Mouse (Mus musculus) midbrain, embryonic 14.5 days (tissue): ENCODE data around the gene Amd1. TPM values are rescaled to one million over a fixed set of nuclear protein-coding genes. Genes with fewer than 3 reads are reported as not detected.

Experiments
- ATAC-seq: fragments of 200-750 bp; cut with Nextera tagmentation; 2 replicates; pipeline ENCODE4 v1.8.0; 2017; ENCODE audit warnings: moderate number of reproducible peaks, moderate library complexity; ENCODE audit not compliant: low FRiP score, low TSS enrichment
- DNase-seq: peaks from one replicate; pipeline ENCODE4 v3.0.0-alpha.2; 2015
- H3K27ac ChIP-seq: fragments of 300-500 bp; sonication (generic); replicated peaks from 2 replicates; pipeline ENCODE4 v1.5.1; 2014; ENCODE audit warnings: mild to moderate bottlenecking, low read depth, low read length, moderate library complexity
- H3K27me3 ChIP-seq: fragments of 300-500 bp; sonication (generic); 2 replicates; pipeline ENCODE4 v1.6.1; 2014; ENCODE audit warnings: low read length, control low read depth, mixed read lengths; ENCODE audit not compliant: control insufficient read depth, insufficient read depth
- H3K36me3 ChIP-seq: fragments of 300-500 bp; sonication (generic); 2 replicates; pipeline ENCODE4 v1.6.1; 2014; ENCODE audit warnings: low read length, control low read depth; ENCODE audit not compliant: control insufficient read depth, insufficient read depth
- H3K4me1 ChIP-seq: fragments of 300-500 bp; sonication (generic); 2 replicates; pipeline ENCODE4 v1.6.1; 2014; ENCODE audit warnings: mild to moderate bottlenecking, antibody characterized with exemption, low read length, control low read depth; ENCODE audit not compliant: control insufficient read depth, insufficient read depth
- H3K4me2 ChIP-seq: fragments of 300-500 bp; sonication (generic); 2 replicates; pipeline ENCODE4 v1.6.1; 2014; ENCODE audit warnings: mild to moderate bottlenecking, low read length, moderate library complexity
- H3K4me3 ChIP-seq: fragments of 300-500 bp; sonication (generic); replicated peaks from 2 replicates; pipeline ENCODE4 v1.5.1; 2014; ENCODE audit warnings: low read depth, low read length
- H3K9ac ChIP-seq: fragments of 300-500 bp; sonication (generic); replicated peaks from 2 replicates; pipeline ENCODE4 v1.6.1; 2014; ENCODE audit warnings: mild to moderate bottlenecking, low read length, moderate library complexity
- H3K9me3 ChIP-seq: fragments of 300-500 bp; sonication (generic); 2 replicates; pipeline ENCODE4 v1.6.1; 2016; ENCODE audit warnings: low read length, control low read depth, mixed read lengths; ENCODE audit not compliant: control insufficient read depth
- WGBS: fragments of 180-500 bp; shearing (Covaris S2); extraction: QIAGEN DNeasy Blood & Tissue Kit; methylation state at CpG from one replicate; pipeline ENCODE4 v1.1.7; 2014; 5-methylcytosine and 5-hydroxymethylcytosine counted together
- polyA plus RNA-seq: library from polyadenylated mRNA; unstranded; fragments of >200 nt; fragmentation: Nextera tagmentation; extraction: Ambion mirVana; gene quantifications from 2 replicates; pipeline ENCODE4 v1.2.1, GENCODE M21; 2014

Amd1 gene
- polyA plus RNA-seq, 1 experiment from 2014 or later: 46.0 TPM

GRCm38 (mm10) chr10:40250969-40251368 is 51.0 kb downstream of the Amd1 start:
- H3K27me3 ChIP-seq: no peaks in the 10 kb centered on the region
- WGBS: 95% methylated on average over 6 of the region's 6 CpGs
- no peak overlapping the region for H3K4me2 ChIP-seq
- no peak for DNase-seq
- no peak overlapping the region for H3K27ac ChIP-seq
- H3K9me3 ChIP-seq: no peaks in the 10 kb centered on the region
- ATAC-seq: no peak
- peaks cover 61% of the 10 kb centered on the region for H3K36me3 ChIP-seq
- H3K4me3 ChIP-seq: no peak overlapping the region
- peaks cover 6% of the 10 kb centered on the region; the same call in 1 of the 2 replicates for H3K4me1 ChIP-seq
- H3K9ac ChIP-seq: no peak overlapping the region

DNA sequence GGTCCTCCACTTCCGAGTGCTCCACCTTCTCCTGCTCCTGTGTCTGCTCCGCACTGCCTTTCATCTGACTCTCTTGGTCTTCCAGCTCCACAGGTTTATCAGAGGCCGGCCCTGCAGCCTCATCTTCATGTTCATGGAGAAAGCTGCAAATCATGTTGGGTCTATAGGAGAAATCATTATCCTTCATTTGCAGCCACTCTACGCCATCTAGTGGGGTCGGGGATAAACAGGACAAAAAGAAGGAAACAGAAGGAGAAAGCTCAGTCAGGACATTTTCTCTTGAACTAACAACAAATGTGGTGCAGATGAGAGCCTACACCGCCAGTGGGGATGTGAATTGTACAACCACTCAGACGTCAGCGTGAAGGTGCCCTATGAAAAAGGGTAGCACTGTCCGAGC is 52.4 kb downstream of the Amd1 start:
- 93% methylated on average over 9 of the region's 9 CpGs for WGBS
- Histone ChIP-seq H3K36me3 (peaks cover 61% of the 10 kb centered on the region), H3K27me3 (no peaks in the 10 kb centered on the region), H3K4me3 (no peak overlapping the region), H3K9ac (no peak overlapping the region), H3K27ac (no peak overlapping the region), H3K9me3 (no peaks in the 10 kb centered on the region), H3K4me1 (peaks cover 10% of the 10 kb centered on the region; the same call in 1 of the 2 replicates), H3K4me2 (no peak overlapping the region)
- DNase-seq (peak; percentile 62), ATAC-seq (no peak)

- 28% methylated on average over 11 of the region's 11 CpGs for WGBS
Observed at GRCm38 (mm10) chr10:40247166-40247716, 54.7 kb downstream of the Amd1 start.

GRCm38 (mm10) chr10:40246374-40247165 is 55.4 kb downstream of the Amd1 start, which contains the start of gene Rpf2:
Gene Rpf2, minus strand, starts transcription at chr10:40247036.
- peak; percentile 96 for DNase-seq
- peak within 1 kb of the TSS; percentile 54 for H3K9ac ChIP-seq
- H3K4me3 ChIP-seq: peak within 1 kb of the TSS; percentile 77
- peak within 1 kb of the TSS; percentile 86 for H3K27ac ChIP-seq
- under 1% methylated on average over 54 of the region's 54 CpGs for WGBS
- H3K36me3 ChIP-seq: peaks cover 51% of the 10 kb centered on the region
- peak; percentile 95 for ATAC-seq
- peak within 1 kb of the TSS; percentile 78 for H3K4me2 ChIP-seq
- H3K4me1 ChIP-seq: peaks cover 10% of the 10 kb centered on the region; the same call in 1 of the 2 replicates
- no peaks in the 10 kb centered on the region for H3K27me3 ChIP-seq
- no peaks in the 10 kb centered on the region for H3K9me3 ChIP-seq

More at GRCm38 (mm10) chr10:40247166-40247716, 54.7 kb downstream of the Amd1 start:
- DNase-seq: no peak
- Histone ChIP-seq H3K9me3 (no peaks in the 10 kb centered on the region), H3K9ac (peak overlapping the region; percentile 54), H3K27ac (peak overlapping the region; percentile 86), H3K4me2 (peak overlapping the region; percentile 78), H3K36me3 (peaks cover 53% of the 10 kb centered on the region), H3K4me1 (peaks cover 10% of the 10 kb centered on the region; the same call in 1 of the 2 replicates), H3K4me3 (peak overlapping the region; percentile 77), H3K27me3 (no peaks in the 10 kb centered on the region)
- peak; percentile 66 for ATAC-seq

DNA sequence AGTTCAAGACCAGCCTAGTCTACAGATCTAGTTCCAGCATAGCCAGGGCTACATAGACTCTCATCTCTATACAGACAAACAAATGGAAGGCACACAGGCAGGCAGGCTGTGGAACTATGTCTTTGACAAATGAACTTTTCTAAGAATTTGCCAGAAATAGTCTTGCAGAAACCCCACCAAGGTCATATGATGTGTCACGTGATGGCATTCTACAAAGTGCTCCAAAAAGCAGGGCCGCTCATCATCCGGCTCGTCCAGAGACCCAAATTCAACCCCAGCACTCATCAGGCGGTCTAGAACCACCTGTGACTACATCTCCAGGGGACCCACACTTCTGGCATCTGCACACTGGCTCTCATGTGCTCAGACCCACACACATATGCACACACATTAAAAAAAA is 64.2 kb downstream of the Amd1 start:
- 97% methylated on average over 5 of the region's 5 CpGs for WGBS
- no peak for DNase-seq
- ATAC-seq: no peak
- Histone ChIP-seq H3K9ac (no peak overlapping the region), H3K4me1 (no peaks in the 10 kb centered on the region), H3K27me3 (no peaks in the 10 kb centered on the region), H3K36me3 (peaks cover 52% of the 10 kb centered on the region), H3K4me2 (no peak overlapping the region), H3K9me3 (no peaks in the 10 kb centered on the region), H3K27ac (no peak overlapping the region), H3K4me3 (no peak overlapping the region)

Other genes with a start within 250 kb of the Amd1 start
- 1.2 and 3.2 TPM in 2 replicates for gene Slc16a10, start 159.9 kb downstream of the Amd1 start, polyA plus RNA-seq
- 68.2 and 73.7 TPM in 2 replicates for gene Rpf2, start 55.1 kb downstream of the Amd1 start, polyA plus RNA-seq
- gene Gtf3c6, start 44.1 kb downstream of the Amd1 start, polyA plus RNA-seq: 86.6 and 91.5 TPM in 2 replicates
- 9.4 and 13.1 TPM in 2 replicates for gene Cdk19, start 37.4 kb upstream of the Amd1 start, polyA plus RNA-seq